Mouse (Mus musculus) intestine, postnatal 0 days (tissue): ENCODE results near the gene Lrat. TPM values are rescaled to one million over a fixed set of nuclear protein-coding genes. Genes with fewer than 3 reads are reported as not detected.

Experiments used
- ATAC-seq: fragments of 200-750 bp; cut with Nextera tagmentation; 2 replicates; pipeline ENCODE4 v1.8.0; 2017; ENCODE audit warnings: mild to moderate bottlenecking, moderate TSS enrichment, moderate library complexity
- H3K27ac ChIP-seq: fragments of 300-500 bp; sonication (generic); 2 replicates; pipeline ENCODE4 v1.5.1; 2014; ENCODE audit warnings: mild to moderate bottlenecking, low read depth, low read length, moderate library complexity
- H3K27me3 ChIP-seq: fragments of 300-500 bp; sonication (generic); replicated peaks from 2 replicates; pipeline ENCODE4 v1.6.1; 2014; ENCODE audit warnings: low read length, mixed read lengths; ENCODE audit not compliant: control insufficient read depth, insufficient read depth
- H3K36me3 ChIP-seq: fragments of 300-500 bp; sonication (generic); 2 replicates; pipeline ENCODE4 v1.6.1; 2014; ENCODE audit warnings: mild to moderate bottlenecking, moderate library complexity; ENCODE audit not compliant: control insufficient read depth, insufficient read depth
- H3K4me1 ChIP-seq: fragments of 300-500 bp; sonication (generic); replicated peaks from 2 replicates; pipeline ENCODE4 v1.6.1; 2014; ENCODE audit warnings: antibody characterized with exemption, low read length, mixed read lengths; ENCODE audit not compliant: control insufficient read depth, insufficient read depth
- H3K4me2 ChIP-seq: fragments of 300-500 bp; sonication (generic); replicated peaks from 2 replicates; pipeline ENCODE4 v1.6.1; 2014; ENCODE audit warnings: low read depth, mild to moderate bottlenecking, moderate library complexity
- H3K4me3 ChIP-seq: fragments of 300-500 bp; sonication (generic); 2 replicates; pipeline ENCODE4 v1.5.1; 2014; ENCODE audit warnings: low read depth, low read length
- H3K9ac ChIP-seq: fragments of 300-500 bp; sonication (generic); 2 replicates; pipeline ENCODE4 v1.6.1; 2014; ENCODE audit warnings: mild to moderate bottlenecking, low read depth, low read length
- H3K9me3 ChIP-seq: fragments of 300-500 bp; sonication (generic); 2 replicates; pipeline ENCODE4 v1.6.1; 2016; ENCODE audit warnings: mixed run types; ENCODE audit not compliant: control insufficient read depth
- CTCF ChIP-seq: sonication (generic); IDR thresholded peaks from 2 replicates; pipeline ENCODE4 v1.5.1; 2016; ENCODE audit warnings: low read depth, mild to moderate bottlenecking, control low read depth, antibody characterized with exemption, moderate library complexity
- WGBS: fragments of 180-500 bp; shearing (Covaris S2); extraction: QIAGEN DNeasy Blood & Tissue Kit; methylation state at CpG from one replicate; pipeline ENCODE4 v1.1.7; 2014; 5-methylcytosine and 5-hydroxymethylcytosine counted together
- polyA plus RNA-seq: library from polyadenylated mRNA; unstranded; fragments of >200 nt; fragmentation: Nextera tagmentation; extraction: Ambion mirVana; gene quantifications from 2 replicates; pipeline ENCODE4 v1.2.1, GENCODE M21; 2015

The Lrat gene
- polyA plus RNA-seq, 1 experiment from 2014 or later, result 29.5 TPM

DNA sequence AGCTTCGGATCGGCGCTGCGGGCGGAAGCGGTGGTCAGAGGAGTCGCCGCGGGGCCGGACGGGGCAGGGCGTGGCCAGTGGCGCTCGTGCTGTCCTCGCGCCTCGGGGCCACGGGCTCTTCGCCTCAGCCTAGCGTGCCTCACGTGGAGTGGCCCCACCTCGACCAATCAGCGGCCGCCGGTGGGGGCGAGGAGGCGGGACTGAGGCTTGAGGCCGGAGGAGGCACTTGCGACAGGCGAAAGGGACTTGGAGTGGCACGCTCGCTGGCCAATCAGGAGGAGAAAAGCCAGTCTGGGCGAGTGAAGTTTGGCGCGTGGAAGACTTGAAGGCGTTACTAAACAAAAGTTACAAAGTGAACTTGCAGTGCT lies 27.4 kb downstream of the Lrat start, which contains the start of gene Rbm46:
Gene Rbm46 (minus strand): TSS at position 112 of the 368 bp plus-strand sequence.
- no peak within 1 kb of the TSS for H3K27ac ChIP-seq
- H3K27me3 ChIP-seq, result peaks cover 16% of the 10 kb centered on the region
- ATAC-seq, result peak; percentile 82
- 21% methylated on average over 35 of the region's 36 CpGs for WGBS
- H3K36me3 ChIP-seq, result no peaks in the 10 kb centered on the region
- H3K4me1 ChIP-seq, result 0 out of 2 replicates have a peak, but pooled peaks cover 7% of the 10 kb centered on the region
- peak within 1 kb of the TSS; percentile 60 for H3K4me2 ChIP-seq
- H3K9me3 ChIP-seq, result no peaks in the 10 kb centered on the region
- H3K4me3 ChIP-seq, result peak within 1 kb of the TSS; percentile 37
- TF ChIP-seq CTCF, result no peak; the same call in 1 of the 2 replicates
- H3K9ac ChIP-seq, result peak within 1 kb of the TSS; percentile 22; the same call in 1 of the 2 replicates

DNA sequence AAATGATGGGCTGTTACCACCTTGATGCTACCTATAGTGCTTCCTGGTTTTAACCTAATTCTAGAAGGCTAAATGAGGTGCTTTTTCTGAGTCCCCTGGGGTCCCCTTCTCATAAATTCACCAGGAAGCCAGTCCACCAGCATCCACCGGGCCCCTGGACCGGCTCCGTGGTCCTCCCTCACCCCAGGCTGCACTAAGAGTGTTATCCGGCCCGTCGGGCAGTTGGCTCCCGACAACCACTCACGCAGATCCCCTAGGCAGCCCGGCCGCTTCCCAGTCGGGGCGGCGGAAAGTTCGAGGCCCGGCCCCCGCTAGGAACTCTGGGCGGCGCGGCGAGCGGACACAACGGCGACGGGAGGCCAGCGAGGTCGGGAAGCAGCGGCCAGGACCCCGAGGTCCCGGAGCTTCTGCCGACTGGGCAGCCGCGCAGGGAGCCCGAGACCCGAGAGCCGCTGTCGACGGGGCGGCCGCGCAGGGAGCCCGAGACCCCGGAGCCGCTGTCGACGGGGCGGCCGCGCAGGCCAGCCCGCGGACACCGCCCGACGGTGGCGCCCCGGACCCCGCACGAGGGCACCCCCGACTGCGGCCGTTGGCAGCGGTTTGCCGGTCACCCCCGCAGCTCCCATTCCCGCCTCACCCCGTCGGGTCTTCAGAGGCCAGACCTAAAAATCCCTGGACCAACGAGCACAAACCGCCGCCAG lies 28.0 kb downstream of the Lrat start:
- H3K9ac ChIP-seq, result peak overlapping the region; percentile 22; the same call in 1 of the 2 replicates
- H3K4me3 ChIP-seq, result peak overlapping the region; percentile 37
- no peaks in the 10 kb centered on the region for H3K36me3 ChIP-seq
- 0 out of 2 replicates have a peak, but pooled peaks cover 7% of the 10 kb centered on the region for H3K4me1 ChIP-seq
- peaks cover 16% of the 10 kb centered on the region for H3K27me3 ChIP-seq
- 30% methylated on average over 64 of the region's 69 CpGs for WGBS
- H3K9me3 ChIP-seq, result no peaks in the 10 kb centered on the region
- H3K27ac ChIP-seq, result no peak overlapping the region
- peak overlapping the region; percentile 60 for H3K4me2 ChIP-seq
- peak; percentile 41 for ATAC-seq
- no peak for TF ChIP-seq CTCF

DNA sequence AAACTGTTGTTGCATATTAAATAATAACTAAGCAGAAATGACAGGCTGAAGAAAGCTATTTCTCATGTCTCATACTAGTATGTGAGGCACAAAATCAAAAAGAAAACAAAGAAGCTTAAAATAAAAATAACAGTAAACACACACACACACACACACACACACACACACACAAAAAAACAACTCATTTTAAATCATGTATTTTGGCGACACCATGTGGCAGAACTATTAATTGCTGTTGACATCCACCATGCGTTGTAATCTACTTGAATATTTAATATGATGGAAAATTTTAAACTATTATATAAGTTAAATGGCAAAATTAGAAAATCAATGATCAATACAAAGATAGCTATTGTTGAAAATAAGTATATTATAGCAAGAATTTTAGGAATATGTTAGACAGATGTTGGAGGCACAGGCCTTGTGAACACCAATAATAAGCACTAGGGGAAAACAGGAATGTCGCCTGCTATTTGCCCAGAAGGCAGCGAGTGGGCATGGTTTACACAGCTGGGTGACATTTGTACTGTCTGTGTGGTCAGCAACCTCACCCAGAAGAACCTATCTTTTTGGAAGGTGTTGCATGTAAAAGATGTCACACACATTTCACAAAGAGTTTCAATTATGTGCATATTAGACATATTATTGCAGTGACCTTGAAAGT lies 46.2 kb downstream of the Lrat start:
- ATAC-seq, result no peak
- peak; percentile 70 for TF ChIP-seq CTCF
- WGBS, result 21% methylated on average over 4 of the region's 4 CpGs
- no peak overlapping the region for H3K4me2 ChIP-seq
- H3K4me3 ChIP-seq, result no peak overlapping the region
- H3K36me3 ChIP-seq, result no peaks in the 10 kb centered on the region
- H3K27me3 ChIP-seq, result no peaks in the 10 kb centered on the region
- no peaks in the 10 kb centered on the region for H3K9me3 ChIP-seq
- no peaks in the 10 kb centered on the region for H3K4me1 ChIP-seq
- H3K9ac ChIP-seq, result no peak overlapping the region
- H3K27ac ChIP-seq, result no peak overlapping the region

Other genes with a start within 250 kb of the Lrat start
- 3.3 and 3.5 TPM in 2 replicates for gene Rbm46, start 27.5 kb downstream of the Lrat start, polyA plus RNA-seq
- 1.2 and 1.8 TPM in 2 replicates for gene Fgg, start 103.8 kb upstream of the Lrat start, polyA plus RNA-seq
- gene Fga, start 122.1 kb upstream of the Lrat start, polyA plus RNA-seq, result 18.3 and 22.8 TPM in 2 replicates
- 7.5 and 8.7 TPM in 2 replicates for gene Fgb, start 145.9 kb upstream of the Lrat start, polyA plus RNA-seq
- gene Plrg1, start 151.5 kb upstream of the Lrat start, polyA plus RNA-seq, result 36.3 and 38.0 TPM in 2 replicates
- gene Dchs2, start 224.0 kb upstream of the Lrat start, polyA plus RNA-seq, result 0.07 and 0.08 TPM in 2 replicates